Mouse (Mus musculus): ENCODE data around the gene Letm1.

GRCm38 (mm10) chr5:33694461-33694847 is 88.2 kb downstream of the Letm1 start:
- no peak for TF ChIP-seq CTCF (conservative IDR thresholded peaks at IDR 0.05; ENCODE audit: low read length)
- TF ChIP-seq POU5F1 (IDR thresholded peaks at IDR 0.05; ENCODE audit: borderline replicate concordance, low read length), result no peak

Data from E14TG2a.4 (cell line).